ENCODE assay signal across 9 mouse cellular contexts in genomic region chr3:96645018-96645649, GRCm38 (mm10). TPM values are rescaled to one million over a fixed set of nuclear protein-coding genes. Genes with fewer than 3 reads are reported as not detected.
A peak's percentile ranks its signal among the peaks of the same experiment; 100 is the strongest.
DNase-seq lines count a peak whose midpoint lies in the region; ATAC-seq and TF ChIP-seq lines count a peak whose summit lies in the region.
"Had no signal": no experiment of that assay in that cellular context is flagged by ENCODE, and none has a peak within 500 bp of the region (broad histone marks: within the 10 kb centered on the region; RNA-seq: fewer than 3 reads in every experiment).

TSS of gene Itga10 (plus strand) at chr3:96645584.

- H3K79me2 ChIP-seq in C2C12 (ENCODE audit: control insufficient read depth, insufficient read depth): no peaks in the 10 kb centered on the region

- TF ChIP-seq POLR2A in kidney, adult 2 months (IDR thresholded peaks at IDR 0.05; ENCODE audit: low read depth, low read length): no peak

- H3K4me2 ChIP-seq in forebrain, postnatal 0 days (ENCODE audit: low read depth): no peak within 1 kb of the TSS

- H3ac ChIP-seq in C2C12 (ENCODE audit: control insufficient read depth, insufficient read length, low read depth): no peak within 1 kb of the TSS

- no peaks in the 10 kb centered on the region for H3K4me1 ChIP-seq in forebrain, postnatal 0 days (ENCODE audit: insufficient read depth)
- H3K4me1 ChIP-seq in kidney, adult 2 months (ENCODE audit: control insufficient read depth, insufficient read depth, low read length): no peaks in the 10 kb centered on the region

- peak; percentile 36; the same call in 1 of the 2 replicates for ATAC-seq in forebrain, postnatal 0 days

- H3K36me3 ChIP-seq in C2C12 (ENCODE audit: control insufficient read depth, insufficient read depth): peaks cover 16% of the 10 kb centered on the region
- H3K36me3 ChIP-seq in forebrain, postnatal 0 days (ENCODE audit: insufficient read depth): peaks cover 31% of the 10 kb centered on the region
- H3K36me3 ChIP-seq in kidney, adult 2 months (ENCODE audit: control insufficient read depth, insufficient read depth, low read length): no peaks in the 10 kb centered on the region

- no peak within 1 kb of the TSS for H3K4me3 ChIP-seq in C2C12 (ENCODE audit: insufficient read depth, poor library complexity, severe bottlenecking)
- no peak within 1 kb of the TSS for H3K4me3 ChIP-seq in forebrain, postnatal 0 days (ENCODE audit: low read depth, low read length)
- no peak within 1 kb of the TSS for H3K4me3 ChIP-seq in kidney, adult 2 months (ENCODE audit: insufficient read depth, low read depth, low read length)
- H3K4me3 ChIP-seq: erythroblast, embryonic 14.5 days had no signal

- H3K27ac ChIP-seq in forebrain, postnatal 0 days (ENCODE audit: low read depth, low read length): no peak within 1 kb of the TSS
- H3K27ac ChIP-seq in kidney, adult 2 months (ENCODE audit: insufficient read depth, low read depth, low read length): no peak within 1 kb of the TSS

- no peaks in the 10 kb centered on the region for H3K9me3 ChIP-seq in forebrain, postnatal 0 days (ENCODE audit: low read length)

- H3K79me3 ChIP-seq in C2C12 (ENCODE audit: low read depth): no peaks in the 10 kb centered on the region

- TF ChIP-seq CTCF in C2C12 (IDR thresholded peaks at IDR 0.05; ENCODE audit: control insufficient read depth, insufficient read depth, insufficient read length): peak; percentile 38
- peak; percentile 60 for TF ChIP-seq CTCF in forebrain, postnatal 0 days (IDR thresholded peaks at IDR 0.05; ENCODE audit: low read depth)
- peak; percentile 59 for TF ChIP-seq CTCF in kidney, adult 2 months (conservative IDR thresholded peaks at IDR 0.05; ENCODE audit: insufficient read depth, insufficient read length, low read depth, low read length)

- no peaks in the 10 kb centered on the region for H3K27me3 ChIP-seq in C2C12 (ENCODE audit: control insufficient read depth, insufficient read depth, insufficient read length)
- no peaks in the 10 kb centered on the region for H3K27me3 ChIP-seq in forebrain, postnatal 0 days (ENCODE audit: insufficient read depth, low read length)
- H3K27me3 ChIP-seq in kidney, adult 2 months (replicated peaks; ENCODE audit: control insufficient read depth, insufficient read depth, low read length): no peaks in the 10 kb centered on the region

- WGBS in forebrain, postnatal 0 days: 62% methylated on average over 7 of the region's 7 CpGs
- WGBS in kidney, adult 2 months: 68% methylated on average over 7 of the region's 7 CpGs

- no peak within 1 kb of the TSS for H3K9ac ChIP-seq in forebrain, postnatal 0 days

- DNase-seq in kidney, adult 18-20 months: peak; percentile 34
- no peak for DNase-seq in kidney, adult 11 months
- peak; percentile 63 for DNase-seq in adrenal gland, postnatal 14 days
- DNase-seq in forebrain, postnatal 0 days: peak; percentile 18
- DNase-seq in kidney, adult 2 months: peak; percentile 43
- DNase-seq in lung, postnatal 36 days: peak; percentile 65
- no peak for DNase-seq in spleen, postnatal 14 days (ENCODE audit: low spot score in 2 of 2)

TF ChIP-seq in C2C12, 6 proteins besides CTCF, POLR2A, EP300 and RAD21:
- TF ChIP-seq CEBPB (IDR thresholded peaks at IDR 0.05; ENCODE audit: low read depth) (no peak), MYOD1 (IDR thresholded peaks at IDR 0.05; ENCODE audit: control insufficient read depth, insufficient read length, low read depth) (no peak), USF1 (IDR thresholded peaks at IDR 0.05; ENCODE audit: low read depth) (no peak), MAX (IDR thresholded peaks at IDR 0.05) (no peak), MYOG (IDR thresholded peaks at IDR 0.05; ENCODE audit: control insufficient read depth, extremely low read depth, insufficient read length) (no peak), FOSL1 (IDR thresholded peaks at IDR 0.05; ENCODE audit: insufficient read depth, low read length, poor library complexity, severe bottlenecking) (no peak)
TF ChIP-seq in C2C12: peak in this region for 0.

RNA-seq across cellular contexts. Expression of gene Itga10, which starts in this region (rescaled TPM):
- 1.2 TPM for polyA plus RNA-seq in C2C12 (2012; fragmentation: generic; extraction: Trizol)
- 1.6 and 2.6 TPM in 2 replicates for total RNA-seq in adrenal gland, postnatal 14 days (2021)
- 2.2 and 2.8 TPM in 2 replicates for total RNA-seq in forebrain, postnatal 0 days (2014; rRNA removed)
- polyA plus RNA-seq in forebrain, postnatal 0 days (2015; fragmentation: Nextera tagmentation; extraction: Ambion mirVana): 0.25 and 0.57 TPM in 2 replicates
- 1.2 and 1.6 TPM in 2 replicates for polyA plus RNA-seq in kidney, adult 2 months (2012; rRNA removed)
- polyA plus RNA-seq: erythroblast, embryonic 14.5 days had no signal

Comparison
In these comparisons a context has a peak if more than half of its experiments do, and no peak if none do; other contexts are left out.
1. DNase-seq: peak in kidney, adult 18-20 months (single experiment), adrenal gland, postnatal 14 days (single experiment), forebrain, postnatal 0 days (single experiment), kidney, adult 2 months (single experiment) and lung, postnatal 36 days (single experiment); none in kidney, adult 11 months (single experiment) and spleen, postnatal 14 days (0 of 2).
2. Peak in every context shown above with its lines, with median percentiles within 50 percentile points of each other: CTCF ChIP-seq.